Mouse (Mus musculus): ENCODE data around the gene Wee2.

Wee2 gene

GRCm38 (mm10) chr6:40435151-40436046, 3.5 kb upstream of the Wee2 start:
- no peak for DNase-seq (ENCODE audit: low spot score in 2 of 2)

GRCm38 (mm10) chr6:40436047-40436483, 2.8 kb upstream of the Wee2 start, which contains the start of gene E330009J07Rik:
Gene E330009J07Rik (minus strand): TSS chr6:40436135.
- DNase-seq (ENCODE audit: low spot score in 2 of 2): peak; percentile 58 to 73

GRCm38 (mm10) chr6:40439731-40440130, 843 bp downstream of the Wee2 start:
- no peak for DNase-seq (ENCODE audit: low spot score in 2 of 2)

- DNase-seq (ENCODE audit: low spot score in 2 of 2): no peak
These were observed 2.4 kb downstream of the Wee2 start for GRCm38 (mm10) chr6:40441276-40441675.

GRCm38 (mm10) chr6:40441755-40442154, 2.9 kb downstream of the Wee2 start:
- DNase-seq (ENCODE audit: low spot score in 2 of 2): no peak

GRCm38 (mm10) chr6:40443281-40443928, 4.5 kb downstream of the Wee2 start:
- DNase-seq (ENCODE audit: low spot score in 2 of 2): no peak

- DNase-seq (ENCODE audit: low spot score in 2 of 2): no peak
These were observed 9.7 kb downstream of the Wee2 start for GRCm38 (mm10) chr6:40448626-40449025.

- DNase-seq (ENCODE audit: low spot score in 2 of 2): no peak
These were observed 15.7 kb downstream of the Wee2 start for GRCm38 (mm10) chr6:40454436-40455041.

GRCm38 (mm10) chr6:40465710-40466109, 26.8 kb downstream of the Wee2 start:
- no peak for DNase-seq (ENCODE audit: low spot score in 2 of 2)

GRCm38 (mm10) chr6:40470916-40471719, 32.2 kb downstream of the Wee2 start, which contains the start of gene Ssbp1:
Gene Ssbp1 (plus strand): TSS chr6:40471352.
- DNase-seq (ENCODE audit: low spot score in 2 of 2): peak; percentile 74 to 84

GRCm38 (mm10) chr6:40471720-40472010, 32.8 kb downstream of the Wee2 start:
- no peak for DNase-seq (ENCODE audit: low spot score in 2 of 2)

- no peak for DNase-seq (ENCODE audit: low spot score in 2 of 2)
These were observed 37.2 kb downstream of the Wee2 start for GRCm38 (mm10) chr6:40476132-40476531.

GRCm38 (mm10) chr6:40479705-40480104, 40.8 kb downstream of the Wee2 start:
- no peak for DNase-seq (ENCODE audit: low spot score in 2 of 2)

GRCm38 (mm10) chr6:40482318-40482717, 43.4 kb downstream of the Wee2 start:
- DNase-seq (ENCODE audit: low spot score in 2 of 2): no peak

- no peak for DNase-seq (ENCODE audit: low spot score in 2 of 2)
These were observed 52.0 kb downstream of the Wee2 start, which contains the start of gene Tas2r137 for GRCm38 (mm10) chr6:40490933-40491332. Gene Tas2r137 (plus strand): TSS chr6:40491233.

GRCm38 (mm10) chr6:40493229-40493628, 54.3 kb downstream of the Wee2 start, which contains the start of gene Tas2r108:
Gene Tas2r108 (plus strand): TSS chr6:40493529.
- no peak for DNase-seq (ENCODE audit: low spot score in 2 of 2)

Data from spleen, postnatal 14 days (tissue).